Mouse (Mus musculus) frontal cortex, postnatal 14 days (tissue): ENCODE measurements around the gene Csf1.
"Not testable (repeated sequence)": the region's sequence is repeated elsewhere in the genome, so short reads cannot be mapped to it uniquely, and the experiment has no call there.

Source experiments
- DNase-seq, 2 experiments: peaks; one replicate each; pipeline ENCODE4 v3.0.0; 2022; ENCODE audit warnings: low spot score in 2 of 2

The Csf1 gene

DNA sequence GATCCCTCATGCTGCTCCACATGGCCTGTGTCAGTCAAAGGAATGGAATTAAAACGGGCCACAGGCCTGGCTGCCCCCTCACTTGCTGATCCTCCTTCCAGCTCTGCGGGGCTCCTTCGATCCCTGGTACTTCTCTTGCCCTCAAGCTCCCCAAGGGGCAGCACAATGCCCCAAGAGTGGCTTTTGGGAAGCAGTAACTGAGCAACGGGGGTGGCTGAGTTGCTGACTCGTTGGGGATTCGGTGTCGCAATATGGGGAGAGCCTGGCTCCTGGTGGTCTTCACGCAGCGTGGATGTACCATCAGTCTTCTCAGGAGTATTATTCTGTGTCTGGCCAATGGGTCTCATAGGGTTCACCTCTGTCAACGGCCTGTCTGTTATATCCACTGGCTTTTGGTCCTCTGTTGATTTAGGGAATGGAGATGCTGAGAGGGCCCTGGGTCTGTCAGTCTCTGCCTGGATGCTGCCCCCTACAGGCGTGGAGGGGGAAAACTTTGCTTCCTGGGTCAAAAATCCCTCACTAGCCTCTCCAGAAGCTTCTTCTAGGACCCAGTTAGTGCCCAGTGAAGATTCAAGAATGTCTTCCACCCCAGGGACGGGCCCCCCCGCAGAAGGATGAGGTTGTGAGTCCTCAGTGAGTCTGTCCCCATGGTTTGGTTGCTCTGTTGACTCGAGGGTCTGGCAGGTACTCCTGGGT, 11.9 kb downstream of the Csf1 start:
- DNase-seq: no peak

DNA sequence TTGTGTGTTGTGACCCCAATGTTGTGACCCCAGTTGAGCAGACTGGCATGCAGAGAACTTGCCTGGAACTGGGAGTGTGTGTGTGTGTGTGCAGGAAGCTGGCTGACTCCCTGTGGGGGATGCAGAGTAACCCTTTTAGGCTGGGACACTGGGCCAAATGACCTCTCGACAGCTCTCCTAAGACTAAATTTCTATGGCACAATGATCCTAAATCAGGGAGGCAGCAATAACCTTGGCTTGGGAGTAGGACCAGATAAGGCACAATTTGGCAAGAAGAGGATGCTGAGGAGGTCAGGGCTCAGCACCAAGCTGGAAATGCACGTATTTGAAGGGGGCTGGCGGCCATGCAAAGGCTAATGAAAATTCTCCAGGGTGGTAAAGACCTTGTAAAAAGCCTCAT, 14.2 kb downstream of the Csf1 start:
- DNase-seq: no peak

DNA sequence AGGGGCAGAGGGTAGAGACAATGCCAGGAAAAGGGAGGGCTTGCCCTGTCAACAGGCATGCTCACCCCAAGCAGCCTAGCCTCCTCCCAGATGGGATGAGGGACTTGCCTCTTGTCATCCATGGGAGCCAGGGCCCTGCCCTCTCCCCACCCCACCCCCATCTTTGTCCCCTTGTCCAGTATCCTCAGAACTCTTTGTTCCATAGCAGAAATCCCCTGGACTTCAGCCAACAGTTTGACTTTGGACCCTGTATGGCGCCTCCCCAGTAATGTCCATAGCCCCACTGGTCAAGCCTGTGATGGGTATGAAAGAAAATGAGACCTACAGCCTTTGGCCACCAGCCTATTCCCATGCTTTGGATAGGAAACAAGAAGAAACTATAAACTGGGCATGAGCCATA, 16.6 kb downstream of the Csf1 start:
- no peak for DNase-seq

DNA sequence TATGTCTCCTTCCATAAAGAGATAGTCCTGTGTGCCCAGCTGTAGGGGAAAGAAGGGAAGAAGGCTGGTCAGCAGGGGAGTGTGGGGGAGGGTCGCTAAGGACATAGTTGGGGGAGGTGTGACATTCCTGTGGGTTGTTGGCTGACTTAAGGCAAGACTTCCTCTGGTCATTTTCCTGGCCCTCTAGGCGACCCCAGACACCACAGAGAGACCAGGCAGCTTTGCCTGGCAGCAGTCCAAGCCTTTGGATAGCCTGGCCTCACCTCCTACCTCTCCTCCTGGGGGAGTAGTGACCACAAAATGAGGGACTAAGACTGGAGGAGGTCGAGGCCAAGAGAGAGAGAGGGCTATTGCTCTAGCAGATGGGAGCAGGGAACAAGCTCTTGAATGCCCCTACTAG, 17.2 kb downstream of the Csf1 start:
- no peak for DNase-seq

DNA sequence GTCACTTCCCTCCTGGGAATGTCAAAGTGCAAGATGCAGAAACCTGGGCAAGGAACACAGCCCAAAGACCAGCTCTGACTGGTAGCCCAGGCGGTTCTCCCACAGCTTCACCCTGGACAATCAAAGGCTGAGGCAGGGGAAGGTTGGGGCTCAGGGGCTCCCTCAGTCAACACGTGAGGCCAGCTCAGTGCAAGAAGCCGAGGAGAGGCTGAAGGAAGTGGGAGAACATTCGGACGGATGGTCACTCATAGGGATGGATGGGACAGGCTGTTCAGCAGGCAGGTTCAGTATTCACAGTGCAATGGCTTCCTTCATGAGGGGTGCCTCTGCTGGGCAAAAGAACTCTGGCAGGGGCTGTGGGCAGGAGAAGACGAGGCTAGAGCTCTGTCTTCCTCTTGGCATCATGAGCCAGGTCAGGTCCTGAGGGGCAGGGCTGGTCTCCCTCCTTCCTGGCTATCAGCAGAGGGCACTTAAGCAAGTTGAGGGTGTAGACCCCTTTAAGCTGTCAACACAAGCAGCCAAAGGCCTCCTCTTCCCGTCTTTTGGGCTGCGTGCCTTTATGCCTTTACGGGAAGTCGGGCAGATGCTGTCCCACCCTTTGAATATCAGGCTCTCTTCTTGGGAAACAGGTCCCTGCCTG, 18.1 kb downstream of the Csf1 start:
- no peak for DNase-seq

DNA sequence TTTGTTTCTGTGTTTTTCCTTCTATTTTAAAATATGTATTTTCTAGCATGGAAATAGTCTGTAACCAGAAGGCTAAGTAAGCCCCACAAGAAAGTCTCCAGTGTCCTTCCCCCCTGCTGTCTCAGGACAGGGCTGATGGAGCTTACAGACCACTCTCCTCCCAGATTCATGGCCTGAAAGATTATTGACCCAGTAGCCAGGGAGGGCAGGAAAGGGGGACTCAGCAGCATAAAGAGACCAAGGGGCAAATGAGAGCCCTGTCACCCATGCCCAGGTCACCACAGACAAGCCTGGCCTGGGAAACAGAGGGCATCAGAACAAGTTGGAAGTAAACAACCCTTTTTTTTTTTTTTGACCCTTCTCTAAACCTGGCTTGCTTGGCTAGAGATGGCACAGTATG, 18.9 kb downstream of the Csf1 start:
- no peak for DNase-seq

DNA sequence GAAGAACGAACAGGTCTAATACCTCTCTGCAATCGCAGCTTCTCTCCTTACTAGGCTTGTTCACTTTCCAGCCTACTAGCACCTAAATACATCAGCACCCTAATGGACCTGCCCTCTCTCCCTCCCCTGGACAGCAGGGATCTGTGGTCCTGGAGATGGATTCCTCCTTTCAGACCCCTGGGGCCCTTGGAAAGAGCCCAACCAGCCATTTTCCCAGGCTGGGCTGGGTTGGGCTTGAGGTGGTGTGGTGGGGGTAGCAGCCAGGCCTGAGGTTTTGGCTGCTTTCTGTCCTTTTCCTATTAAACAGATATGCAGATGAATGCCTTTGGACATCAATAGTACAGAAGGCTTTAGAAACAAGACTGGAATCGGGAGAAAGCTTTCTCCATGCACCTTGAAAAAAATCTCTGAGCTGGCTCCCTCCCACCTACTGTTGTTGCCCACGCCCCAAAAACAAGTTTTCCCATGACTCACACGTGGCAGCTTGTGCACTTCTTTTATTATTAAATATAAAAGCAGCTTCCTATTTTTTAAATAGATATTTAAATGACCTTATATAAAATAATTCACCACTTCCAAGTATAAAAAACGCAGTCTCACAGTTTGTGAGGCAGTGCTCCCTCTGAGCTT, 19.6 kb downstream of the Csf1 start:
- DNase-seq: no peak

DNA sequence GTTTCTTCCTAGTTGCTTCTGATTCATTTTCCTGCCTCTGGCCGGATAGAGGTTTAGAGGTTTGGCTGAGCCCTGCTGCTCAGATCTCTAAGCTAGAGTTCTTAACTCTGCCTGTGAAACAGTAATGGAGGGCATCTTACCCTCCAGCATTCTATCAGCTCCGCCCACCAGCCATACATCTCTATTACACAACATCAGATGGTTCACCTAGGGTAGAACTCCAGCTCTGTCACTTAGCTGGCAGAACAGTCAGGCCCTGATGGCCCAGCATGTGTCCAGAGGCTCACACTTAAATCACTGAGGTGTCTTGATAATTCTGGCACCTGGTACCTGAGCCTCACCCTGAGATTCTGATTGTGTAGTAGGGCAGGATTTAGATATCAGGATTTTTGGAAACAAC, 20.3 kb downstream of the Csf1 start:
- no peak for DNase-seq

DNA sequence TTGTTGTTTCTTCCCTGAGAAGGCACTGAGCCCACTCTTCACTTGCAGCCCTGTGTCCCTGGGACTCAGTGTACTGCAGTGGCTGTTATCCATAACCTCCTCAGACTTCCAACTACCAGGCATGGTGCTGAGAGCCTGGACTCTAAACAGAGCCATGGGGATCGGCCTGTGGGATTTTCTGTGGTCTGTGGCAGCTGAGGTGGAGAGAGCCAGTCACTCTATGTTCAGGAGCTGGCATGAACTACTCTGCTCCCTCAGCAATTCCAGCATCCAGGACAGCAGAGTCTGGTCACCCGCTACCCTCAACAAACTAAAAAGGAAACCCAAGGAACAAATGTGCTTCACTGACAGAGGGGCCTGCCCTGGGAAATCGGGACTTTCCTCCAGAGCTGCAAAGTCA, 20.8 kb downstream of the Csf1 start:
- DNase-seq: no peak

DNA sequence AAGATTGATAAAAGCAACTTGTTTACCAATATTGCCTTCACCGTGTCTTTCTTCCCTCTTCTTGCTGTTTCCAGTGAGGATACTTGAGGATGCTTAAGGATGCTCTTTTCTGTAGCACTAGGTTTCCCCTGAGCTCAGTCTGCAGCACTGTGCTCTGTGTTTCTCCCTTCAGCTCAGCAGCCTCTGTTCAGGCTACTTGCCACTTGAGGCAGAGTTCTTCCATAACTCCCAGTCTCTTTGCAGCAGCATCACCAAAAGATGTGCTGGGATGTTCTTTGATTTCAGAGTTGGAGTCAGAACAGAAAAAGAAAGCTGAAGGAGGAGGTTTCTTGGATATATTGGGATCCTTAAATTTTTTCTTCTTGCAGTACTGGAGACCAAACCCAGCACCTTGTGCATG, 21.6 kb downstream of the Csf1 start:
- no peak for DNase-seq

DNA sequence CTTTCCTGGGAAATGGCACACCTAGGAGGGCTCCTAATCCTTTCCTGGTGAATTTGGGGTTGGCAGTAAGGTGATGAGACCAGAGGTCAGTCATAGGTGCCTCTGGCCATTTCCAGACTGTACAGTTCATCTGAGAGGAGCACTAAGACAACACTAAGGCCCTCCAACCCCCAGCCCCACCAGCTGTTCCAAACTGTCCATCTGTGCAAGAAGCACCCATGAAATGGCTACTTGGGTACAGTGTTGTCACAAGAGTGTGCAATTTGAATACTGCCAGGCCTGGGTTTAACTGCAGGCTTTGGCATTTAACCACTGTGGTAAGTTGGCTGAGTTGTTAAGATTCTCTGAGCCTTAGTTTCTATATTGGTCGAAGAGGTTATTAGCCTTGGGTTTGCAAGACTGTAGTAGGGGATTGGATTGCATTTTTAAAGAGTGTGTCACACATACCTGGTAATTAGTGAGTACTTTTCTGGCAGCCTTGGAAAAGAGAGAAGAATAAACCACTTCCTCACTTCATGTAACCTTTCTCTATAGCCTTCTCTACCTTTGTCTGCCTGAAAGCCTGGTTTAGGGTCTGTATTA, 22.6 kb downstream of the Csf1 start:
- DNase-seq: no peak

DNA sequence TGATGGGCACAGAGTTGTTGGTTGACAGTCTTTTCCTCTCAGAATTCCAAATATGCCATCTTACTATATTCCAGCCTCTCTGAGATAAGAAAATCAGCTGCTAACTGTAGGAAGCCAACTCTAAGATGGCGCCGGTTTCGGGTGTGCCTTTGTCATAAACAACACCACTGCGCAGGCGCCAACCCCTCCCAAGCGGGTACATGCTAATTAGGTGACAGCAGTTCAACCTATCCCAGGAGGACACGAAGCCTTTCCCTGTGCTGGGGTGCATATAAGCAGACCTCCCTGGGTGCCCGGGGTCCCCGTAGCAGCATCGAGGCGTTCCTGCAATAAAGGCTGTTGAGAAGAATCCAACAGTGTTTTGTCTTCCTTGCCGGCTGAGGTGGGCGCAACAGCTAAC, 24.6 kb downstream of the Csf1 start:
- not testable (repeated sequence) for DNase-seq

DNA sequence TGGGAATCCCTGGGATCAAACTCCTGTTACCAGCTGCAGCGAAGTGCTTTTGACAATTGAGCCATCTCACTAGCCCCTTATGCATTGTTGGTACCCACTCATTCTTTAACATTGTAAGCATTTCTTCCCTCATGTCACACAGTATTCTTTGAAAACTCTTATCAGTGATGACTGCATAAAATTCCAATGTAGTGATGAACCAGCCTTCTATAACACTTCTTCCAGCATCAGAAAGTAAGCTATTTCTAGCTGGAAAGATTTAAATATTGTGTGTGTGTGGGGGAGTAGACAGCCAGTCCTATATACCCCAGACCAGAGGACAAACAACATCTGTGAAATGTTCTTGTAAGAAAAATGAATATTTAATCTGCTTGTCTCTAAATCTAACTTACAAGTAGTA, 26.9 kb downstream of the Csf1 start:
- no peak for DNase-seq

DNA sequence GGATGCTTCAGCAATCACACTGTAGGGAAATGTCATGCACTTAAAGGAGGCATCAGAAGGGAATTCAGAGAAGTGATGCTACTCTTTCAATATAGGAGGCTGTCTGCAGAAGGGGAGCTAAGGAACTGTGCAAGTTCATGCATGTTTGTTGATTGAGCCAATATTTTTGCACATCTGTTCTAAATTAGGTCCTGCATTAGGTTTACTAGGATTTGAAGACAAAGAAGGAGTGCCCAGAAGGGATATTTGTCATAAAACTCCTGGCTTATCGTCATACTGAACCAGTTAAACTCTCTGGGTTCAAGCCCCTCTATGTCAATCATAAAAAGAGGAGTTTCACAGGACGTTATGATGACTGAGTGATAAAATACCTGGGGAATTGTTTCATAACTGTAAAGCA, 30.0 kb downstream of the Csf1 start:
- no peak for DNase-seq

DNA sequence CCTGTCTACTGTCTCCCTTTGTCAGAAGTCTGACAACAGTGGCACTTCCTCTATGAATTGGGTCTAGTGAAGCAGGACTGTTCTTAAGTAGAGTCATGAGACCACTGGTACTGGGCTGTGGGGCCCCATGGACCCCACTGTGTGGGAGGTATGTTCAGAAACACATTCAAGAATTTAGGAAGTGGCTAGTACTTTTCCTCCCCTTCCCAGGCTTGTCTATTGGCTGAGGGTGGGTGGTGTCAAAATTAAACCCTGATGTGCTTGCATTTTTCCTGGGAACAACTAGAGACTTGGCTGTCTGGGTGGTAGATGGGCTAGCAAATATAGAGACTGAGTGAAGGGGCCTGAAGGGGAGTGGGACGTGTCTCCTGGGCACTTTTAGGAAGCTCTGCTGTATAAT, 31.8 kb downstream of the Csf1 start:
- no peak for DNase-seq

DNA sequence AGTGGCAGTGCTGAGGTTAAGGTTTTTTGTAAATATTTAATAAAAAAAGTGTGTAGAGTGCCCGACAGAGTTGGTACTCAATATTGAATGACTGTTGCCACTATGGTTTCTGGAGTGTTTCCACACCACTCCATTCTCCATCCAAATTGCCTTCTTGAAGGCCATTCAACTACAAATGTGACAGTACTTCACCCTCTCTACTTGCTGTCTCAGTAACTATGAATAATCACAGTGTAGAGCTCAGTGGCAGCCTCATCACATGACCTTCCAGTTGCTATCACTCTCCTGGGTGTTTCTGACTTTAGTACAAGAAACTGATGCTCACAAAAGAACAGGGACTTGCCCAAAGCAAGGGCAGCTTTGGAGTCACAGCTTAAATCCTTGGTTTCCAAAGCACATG, 44.3 kb downstream of the Csf1 start:
- DNase-seq: no peak

DNA sequence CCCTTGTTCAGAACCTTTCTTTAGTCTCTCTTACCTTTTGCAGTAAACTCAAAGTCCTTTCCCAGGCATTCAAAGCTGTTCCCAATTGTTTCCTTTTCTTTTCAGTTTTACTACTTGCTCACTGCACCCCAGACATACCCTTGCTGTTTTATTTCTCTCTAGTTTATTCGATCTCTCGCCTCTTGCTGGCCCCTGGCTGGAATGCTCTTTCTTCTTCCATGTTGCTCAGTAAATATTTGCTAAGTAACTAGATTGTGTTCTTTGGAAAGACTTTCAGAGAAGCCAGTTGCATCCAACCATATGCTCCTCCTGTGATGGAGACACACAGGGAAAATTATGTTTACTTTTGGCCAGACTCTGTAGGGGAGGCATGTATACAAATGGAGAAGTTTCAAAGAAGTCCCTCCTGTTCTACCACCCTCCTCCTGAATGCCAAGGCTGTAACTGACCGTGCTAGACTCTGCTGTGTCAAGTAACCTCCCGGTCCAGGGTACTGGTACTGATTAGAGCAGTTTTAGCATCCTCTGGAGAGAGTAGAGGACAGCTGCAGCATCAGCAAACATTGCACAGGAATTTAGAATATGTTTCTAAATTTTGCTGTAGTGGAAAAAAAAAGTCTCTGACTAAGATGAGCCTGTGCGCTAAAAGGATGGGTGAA, 45.9 kb downstream of the Csf1 start:
- DNase-seq: no peak

DNA sequence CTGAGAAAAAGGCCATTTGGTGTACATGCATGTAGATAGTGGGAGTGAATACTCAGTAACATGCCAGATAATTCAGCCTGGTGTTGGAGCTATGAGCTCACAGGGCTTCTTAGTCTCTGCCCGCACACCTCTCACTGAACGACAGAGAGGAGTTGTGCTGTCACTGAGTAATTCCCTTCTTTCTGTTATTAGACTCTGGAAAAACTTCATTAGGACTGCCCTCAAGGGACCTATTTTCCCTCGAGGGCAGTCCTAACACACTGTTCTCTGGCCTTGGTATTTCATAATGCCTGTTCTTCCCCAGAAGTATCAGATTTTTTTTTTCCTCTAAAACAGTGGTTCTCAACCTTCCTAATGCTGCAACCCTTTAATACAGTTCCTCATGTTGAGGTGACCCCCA, 48.2 kb downstream of the Csf1 start:
- DNase-seq: no peak

DNA sequence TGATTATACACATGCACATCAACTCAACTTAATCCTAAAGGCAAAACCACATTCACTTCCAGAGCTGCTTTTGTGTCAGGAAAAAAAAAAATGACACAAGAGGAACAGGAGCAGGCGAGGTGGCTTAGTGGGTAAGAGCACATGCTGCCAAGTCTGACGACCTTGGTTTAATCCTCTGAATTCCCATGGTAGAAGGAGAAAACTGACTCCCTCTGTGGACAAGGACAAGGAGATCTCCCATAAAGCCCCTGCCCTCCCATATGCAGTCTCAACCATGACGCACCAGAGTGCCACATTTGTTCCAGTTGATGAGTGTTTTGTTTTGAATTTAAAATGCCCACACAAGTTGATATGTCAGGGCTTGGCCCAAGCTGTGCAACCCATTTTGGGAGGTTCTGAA, 51.1 kb downstream of the Csf1 start:
- DNase-seq: no peak

DNA sequence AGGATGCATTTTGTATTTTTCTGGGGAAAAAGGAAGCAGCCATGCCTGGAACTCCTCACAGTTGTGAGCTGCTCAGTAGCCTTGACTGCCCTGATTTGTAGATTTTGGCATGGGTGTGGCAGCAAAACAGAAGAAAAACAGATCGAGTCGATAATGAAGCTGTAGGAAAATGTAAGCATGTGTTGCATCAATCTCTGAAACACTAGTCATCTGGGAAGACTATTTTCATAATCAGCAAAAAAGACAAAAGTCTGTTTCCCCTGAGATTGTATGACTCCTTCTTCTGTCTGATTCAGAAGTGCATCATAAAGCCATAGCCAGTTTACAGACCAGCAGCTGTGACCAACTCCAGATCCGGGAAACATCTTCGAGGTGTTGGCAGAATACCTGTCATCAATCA, 53.0 kb downstream of the Csf1 start:
- no peak for DNase-seq

DNA sequence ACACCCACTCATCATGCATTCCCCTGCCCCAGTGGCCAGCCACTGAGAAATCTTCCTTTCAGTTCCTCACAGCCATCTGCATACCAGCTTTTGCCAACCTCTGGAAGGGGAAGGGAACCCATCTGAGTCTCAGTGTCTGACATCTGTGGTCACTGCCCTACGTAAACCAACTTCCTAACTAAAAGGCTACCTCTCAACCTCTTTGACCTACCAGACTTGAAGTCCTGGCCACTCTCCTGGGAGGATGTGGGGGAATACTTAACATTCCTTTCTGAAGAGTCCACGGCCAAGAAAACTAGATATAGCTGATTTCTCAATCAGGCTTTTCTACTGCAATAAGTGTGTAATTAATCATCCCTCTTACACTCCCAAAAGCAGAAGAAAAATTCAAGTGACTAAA, 54.1 kb downstream of the Csf1 start:
- DNase-seq: no peak

DNA sequence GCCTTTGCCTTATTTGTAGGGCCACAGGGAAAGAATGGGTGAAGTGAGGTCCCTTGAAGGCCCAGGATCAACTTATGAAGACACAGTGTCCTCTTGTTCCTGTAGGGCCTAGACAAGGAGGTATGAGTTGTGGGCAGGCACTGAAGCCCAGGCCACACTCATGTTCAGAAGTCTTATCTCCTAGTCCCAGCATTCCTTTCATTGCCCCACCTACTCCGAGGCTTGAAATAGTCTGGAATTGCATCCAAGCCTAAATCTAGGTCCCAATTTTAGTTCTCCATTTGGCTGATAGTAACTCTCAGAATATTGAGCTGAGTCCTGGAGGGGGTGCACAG, 55.9 kb downstream of the Csf1 start:
- DNase-seq: no peak
